Mouse (Mus musculus) intestine, embryonic 14.5 days (tissue): ENCODE measurements at regions not wholly inside any gene's neighbourhood (a gene's known extent, or its start where the extent isn't known, plus 50 kb on each side); places are given as distances from the start of the nearest gene placed in this dataset. TPM values are rescaled to one million over a fixed set of nuclear protein-coding genes. Genes with fewer than 3 reads are reported as not detected.

Experiments used
- ATAC-seq: fragments of 200-750 bp; cut with Nextera tagmentation; replicated peaks from 2 replicates; pipeline ENCODE4 v1.8.0; 2017; ENCODE audit warnings: low read depth, moderate number of reproducible peaks, moderate TSS enrichment, moderate library complexity; ENCODE audit not compliant: low FRiP score, low TSS enrichment
- DNase-seq: peaks from one replicate; pipeline ENCODE4 v3.0.0-alpha.2; 2018; ENCODE audit warnings: low spot score
- H3K27ac ChIP-seq: fragments of 300-500 bp; sonication (generic); 2 replicates; pipeline ENCODE4 v1.5.1; 2014; ENCODE audit warnings: low read depth, mild to moderate bottlenecking, control low read depth
- H3K27me3 ChIP-seq: fragments of 300-500 bp; sonication (generic); replicated peaks from 2 replicates; pipeline ENCODE4 v1.6.1; 2014; ENCODE audit warnings: low read length, control low read depth; ENCODE audit not compliant: control insufficient read depth, insufficient read depth
- H3K36me3 ChIP-seq: fragments of 300-500 bp; sonication (generic); 2 replicates; pipeline ENCODE4 v1.6.1; 2014; ENCODE audit warnings: low read length, control low read depth; ENCODE audit not compliant: control insufficient read depth, insufficient read depth
- H3K4me1 ChIP-seq: fragments of 300-500 bp; sonication (generic); replicated peaks from 2 replicates; pipeline ENCODE4 v1.6.1; 2014; ENCODE audit warnings: low read length, control low read depth, mixed read lengths; ENCODE audit not compliant: control insufficient read depth, insufficient read depth
- H3K4me2 ChIP-seq: fragments of 300-500 bp; sonication (generic); 2 replicates; pipeline ENCODE4 v1.6.1; 2014; ENCODE audit warnings: low read length
- H3K4me3 ChIP-seq: fragments of 300-500 bp; sonication (generic); 2 replicates; pipeline ENCODE4 v1.5.1; 2014; ENCODE audit warnings: low read depth, low read length, control low read depth, mixed read lengths
- H3K9ac ChIP-seq: fragments of 300-500 bp; sonication (generic); 2 replicates; pipeline ENCODE4 v1.6.1; 2014; ENCODE audit warnings: mild to moderate bottlenecking, low read length
- H3K9me3 ChIP-seq: fragments of 300-500 bp; sonication (generic); 2 replicates; pipeline ENCODE4 v1.6.1; 2016; ENCODE audit warnings: low read length, control low read depth; ENCODE audit not compliant: control insufficient read depth
- WGBS: fragments of 180-500 bp; shearing (Covaris S2); extraction: QIAGEN DNeasy Blood & Tissue Kit; methylation state at CpG from one replicate; pipeline ENCODE4 v1.1.7; 2014; 5-methylcytosine and 5-hydroxymethylcytosine counted together
- microRNA-seq: library from miRNA; unstranded; fragments of <30 nt; microRNA quantifications from one replicate; pipeline ENCODE4, GENCODE M21; 2016

DNA sequence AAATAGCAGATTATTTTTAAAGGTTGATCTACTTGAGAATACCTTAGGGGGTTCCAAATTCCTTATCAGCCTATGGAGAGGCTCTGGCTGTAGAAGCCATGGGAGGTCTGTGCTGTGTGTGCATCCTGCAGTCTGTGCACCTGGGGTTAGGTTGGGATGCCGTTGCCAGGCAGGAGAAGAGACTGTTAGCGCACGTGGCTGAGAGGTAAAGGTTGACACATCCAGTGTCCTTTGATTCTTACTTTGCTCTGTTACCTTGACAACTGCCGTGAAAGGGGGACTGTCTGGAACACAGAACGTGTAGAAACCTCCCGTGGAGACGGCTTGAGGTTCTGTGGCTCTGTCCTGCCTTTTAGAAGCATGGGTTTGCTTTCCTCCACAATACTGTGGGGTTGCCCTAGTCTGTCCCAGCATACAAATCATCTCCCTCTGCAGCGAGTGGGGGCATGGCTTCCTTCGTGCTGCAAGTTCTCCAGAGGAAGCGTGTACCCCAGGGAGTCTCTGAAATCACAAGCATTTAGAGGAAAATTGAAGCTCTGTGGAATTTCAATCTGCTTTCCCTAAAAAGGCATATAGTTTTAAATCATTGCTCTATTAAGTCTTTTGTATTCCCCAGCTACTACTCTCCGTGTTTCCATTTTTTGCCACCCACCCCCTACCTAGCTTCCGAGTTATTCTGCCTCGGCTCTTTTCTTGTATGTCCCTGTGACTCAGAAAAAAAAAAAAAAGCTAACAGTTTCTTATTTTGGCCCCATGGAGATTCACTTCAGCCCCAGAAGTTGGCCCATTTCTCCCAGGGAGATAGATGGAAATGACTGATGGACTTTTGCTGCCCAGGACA is 63.8 kb upstream of the Pbx1 start:
- Histone ChIP-seq H3K4me1 (0 out of 2 replicates have a peak, but pooled peaks cover 3% of the 10 kb centered on the region), H3K27me3 (no peaks in the 10 kb centered on the region), H3K27ac (no peak overlapping the region), H3K4me3 (no peak overlapping the region), H3K9me3 (no peaks in the 10 kb centered on the region), H3K4me2 (no peak overlapping the region), H3K9ac (no peak overlapping the region), H3K36me3 (no peaks in the 10 kb centered on the region)
- DNase-seq (no peak), ATAC-seq (no peak)
- WGBS = 60% methylated on average over 13 of the region's 13 CpGs

DNA sequence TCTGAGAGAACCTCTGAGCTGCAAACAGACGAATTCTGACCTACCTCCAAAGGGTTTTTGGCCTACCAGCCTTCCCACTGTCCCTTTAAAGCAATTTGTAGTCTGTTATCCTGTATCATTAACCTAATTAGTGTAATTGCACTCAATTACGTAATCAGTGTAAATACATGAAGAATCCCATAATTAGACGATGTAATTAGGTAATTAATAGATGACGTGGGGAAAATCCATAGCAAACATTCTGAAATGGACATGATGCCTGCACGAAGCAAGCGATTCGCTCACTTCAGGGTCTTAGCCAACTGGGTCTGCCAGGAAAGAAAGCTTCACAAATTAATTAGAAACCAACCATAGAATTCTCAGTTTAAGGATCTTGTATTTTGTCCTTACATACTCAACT is 55.4 kb upstream of the Pbx1 start:
- H3K9ac ChIP-seq = no peak overlapping the region
- DNase-seq = no peak
- no peak for ATAC-seq
- H3K4me2 ChIP-seq = no peak overlapping the region
- H3K27ac ChIP-seq = no peak overlapping the region
- H3K27me3 ChIP-seq = no peaks in the 10 kb centered on the region
- no peak overlapping the region for H3K4me3 ChIP-seq
- 84% methylated on average over 7 of the region's 7 CpGs for WGBS
- no peaks in the 10 kb centered on the region for H3K9me3 ChIP-seq
- H3K4me1 ChIP-seq = no peaks in the 10 kb centered on the region
- no peaks in the 10 kb centered on the region for H3K36me3 ChIP-seq

DNA sequence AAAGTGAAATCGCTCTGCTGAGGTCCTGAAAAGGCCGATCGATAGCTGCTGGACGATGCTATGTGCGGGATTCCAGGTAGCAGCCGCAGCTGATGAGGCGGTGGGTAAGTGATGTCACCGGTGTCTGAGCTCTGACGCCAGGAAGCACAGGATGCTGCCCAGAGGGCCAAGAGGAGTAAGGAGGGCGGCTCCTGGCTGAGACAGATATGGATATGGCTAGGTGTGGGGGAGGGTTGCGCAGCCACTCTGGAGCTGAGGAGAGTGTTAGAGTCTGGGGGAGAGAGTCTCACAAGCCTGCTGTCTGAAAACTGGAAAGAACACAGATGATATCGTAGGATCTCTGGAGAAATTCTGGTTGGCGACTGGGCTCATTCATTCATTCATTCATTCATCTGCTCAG is 51.6 kb upstream of the Pbx1 start:
- no peaks in the 10 kb centered on the region for H3K4me1 ChIP-seq
- H3K9ac ChIP-seq = no peak overlapping the region
- H3K27me3 ChIP-seq = no peaks in the 10 kb centered on the region
- DNase-seq (no peak), ATAC-seq (no peak)
- H3K36me3 ChIP-seq = no peaks in the 10 kb centered on the region
- no peak overlapping the region for H3K4me2 ChIP-seq
- 72% methylated on average over 13 of the region's 13 CpGs for WGBS
- no peak overlapping the region for H3K27ac ChIP-seq
- H3K4me3 ChIP-seq = no peak overlapping the region
- H3K9me3 ChIP-seq = no peaks in the 10 kb centered on the region

Small RNA genes in the stretch of these regions (microRNA-seq; reads per million reads assigned to microRNA genes)
- not detected for gene Mir6348
- not detected for gene Mir6354
